Comparison of ENCODE assay signal across 18 mouse cellular contexts in genomic region chr1:181009011-181009590, GRCm38 (mm10). TPM values are rescaled to one million over a fixed set of nuclear protein-coding genes. Genes with fewer than 3 reads are reported as not detected.
A peak's percentile ranks its signal among the peaks of the same experiment; 100 is the strongest.
DNase-seq lines count a peak whose midpoint lies in the region; ATAC-seq and TF ChIP-seq lines count a peak whose summit lies in the region.
"Had no signal": no experiment of that assay in that cellular context is flagged by ENCODE, and none has a peak within 500 bp of the region (broad histone marks: within the 10 kb centered on the region; RNA-seq: fewer than 3 reads in every experiment).

No protein-coding gene starts in this region.

- H3K36me3 ChIP-seq in kidney, adult 2 months (ENCODE audit: control insufficient read depth, insufficient read depth, low read length) = no peaks in the 10 kb centered on the region
- H3K36me3 ChIP-seq in limb, embryonic 10.5 days = no peaks in the 10 kb centered on the region
- no peaks in the 10 kb centered on the region for H3K36me3 ChIP-seq in forebrain, embryonic 14.5 days (ENCODE audit: control insufficient read depth, insufficient read depth, low read length)
- H3K36me3 ChIP-seq: liver, embryonic 13.5 days; midbrain, embryonic 10.5 days had no signal

- peak; percentile 86 for DNase-seq in heart, adult 11 months
- DNase-seq in heart, adult 9 months (ENCODE audit: low spot score in 2 of 2) = no peak
- no peak for DNase-seq in kidney, adult 2 months
- no peak for DNase-seq in kidney, postnatal 36 days
- DNase-seq in 3134 (ENCODE audit: extremely low read depth, insufficient read length, low spot score) = peak; percentile 57
- DNase-seq in limb, embryonic 10.5 days (ENCODE audit: low spot score) = peak; percentile 23
- DNase-seq in forebrain, embryonic 14.5 days (ENCODE audit: low spot score) = no peak
- DNase-seq: embryo, embryonic 11 days; liver, embryonic 13.5 days; thymus, adult 18-20 months had no signal

- TF ChIP-seq CTCF in kidney, adult 2 months (conservative IDR thresholded peaks at IDR 0.05; ENCODE audit: insufficient read depth, insufficient read length, low read depth, low read length) = no peak

- WGBS in kidney, adult 2 months = 86% methylated on average over 4 of the region's 4 CpGs
- 88% methylated on average over 4 of the region's 4 CpGs for WGBS in limb, embryonic 10.5 days
- 88% methylated on average over 4 of the region's 4 CpGs for WGBS in forebrain, embryonic 14.5 days

- no peaks in the 10 kb centered on the region for H3K9me3 ChIP-seq in limb, embryonic 10.5 days (replicated peaks)
- no peaks in the 10 kb centered on the region for H3K9me3 ChIP-seq in forebrain, embryonic 14.5 days (replicated peaks; ENCODE audit: control insufficient read depth, low read length)
- H3K9me3 ChIP-seq: liver, embryonic 13.5 days; midbrain, embryonic 10.5 days had no signal

- no peak for ATAC-seq in forebrain, embryonic 14.5 days

- H3K4me3 ChIP-seq in kidney, adult 2 months (ENCODE audit: insufficient read depth, low read depth, low read length) = no peak overlapping the region
- H3K4me3 ChIP-seq in limb, embryonic 10.5 days = no peak overlapping the region
- H3K4me3 ChIP-seq in forebrain, embryonic 14.5 days (ENCODE audit: low read depth, low read length) = no peak overlapping the region
- H3K4me3 ChIP-seq: liver, embryonic 13.5 days; midbrain, embryonic 10.5 days had no signal

- H3K27ac ChIP-seq in kidney, adult 2 months (ENCODE audit: insufficient read depth, low read depth, low read length) = peak overlapping the region; percentile 37
- H3K27ac ChIP-seq in limb, embryonic 10.5 days = no peak overlapping the region
- H3K27ac ChIP-seq in forebrain, embryonic 14.5 days (ENCODE audit: low read depth, low read length) = no peak overlapping the region
- H3K27ac ChIP-seq: liver, embryonic 13.5 days; macrophage; midbrain, embryonic 10.5 days had no signal

- H3K4me2 ChIP-seq in forebrain, embryonic 14.5 days (ENCODE audit: low read length) = no peak overlapping the region
- H3K4me2 ChIP-seq: liver, embryonic 13.5 days had no signal

- no peak overlapping the region for H3K9ac ChIP-seq in forebrain, embryonic 14.5 days (ENCODE audit: low read length)
- H3K9ac ChIP-seq: liver, embryonic 13.5 days had no signal

- no peaks in the 10 kb centered on the region for H3K27me3 ChIP-seq in kidney, adult 2 months (replicated peaks; ENCODE audit: control insufficient read depth, insufficient read depth, low read length)
- no peaks in the 10 kb centered on the region for H3K27me3 ChIP-seq in limb, embryonic 10.5 days (ENCODE audit: low read depth, poor library complexity, severe bottlenecking)
- H3K27me3 ChIP-seq in forebrain, embryonic 14.5 days (replicated peaks; ENCODE audit: control insufficient read depth, insufficient read depth, low read length) = no peaks in the 10 kb centered on the region

- peaks cover 13% of the 10 kb centered on the region for H3K4me1 ChIP-seq in kidney, adult 2 months (ENCODE audit: control insufficient read depth, insufficient read depth, low read length)
- H3K4me1 ChIP-seq in limb, embryonic 10.5 days = peaks cover 12% of the 10 kb centered on the region
- H3K4me1 ChIP-seq in forebrain, embryonic 14.5 days (ENCODE audit: control insufficient read depth, insufficient read depth, low read length) = no peaks in the 10 kb centered on the region

- no peak for TF ChIP-seq POLR2A in kidney, adult 2 months (IDR thresholded peaks at IDR 0.05; ENCODE audit: low read depth, low read length)

RNA-seq across cellular contexts. Expression of gene Ephx1, which starts 11.6 kb away (rescaled TPM):
- 69.9 and 73.3 TPM in 2 replicates for polyA plus RNA-seq in kidney, adult 2 months (2012; rRNA removed)
- 0.87 and 1.4 TPM in 2 replicates for polyA plus RNA-seq in limb, embryonic 10.5 days (2016; fragmentation: Nextera tagmentation; extraction: Ambion mirVana)
- 4.1 and 5.5 TPM in 2 replicates for polyA plus RNA-seq in forebrain, embryonic 14.5 days (2014; fragmentation: Nextera tagmentation; extraction: Ambion mirVana)

RNA-seq across cellular contexts. Expression of gene 9130409I23Rik, which starts 41.9 kb away (rescaled TPM):
- polyA plus RNA-seq in kidney, adult 2 months (2012; rRNA removed) = not detected in 2 replicates
- polyA plus RNA-seq in limb, embryonic 10.5 days (2016; fragmentation: Nextera tagmentation; extraction: Ambion mirVana) = not detected in 2 replicates
- polyA plus RNA-seq in forebrain, embryonic 14.5 days (2014; fragmentation: Nextera tagmentation; extraction: Ambion mirVana) = not detected in 2 replicates
- polyA plus RNA-seq: embryonic facial prominence, embryonic 14.5 days; frontal cortex, adult 2 months; heart, embryonic 14.5 days; hindbrain, embryonic 11.5 days; liver, embryonic 13.5 days; lung, embryonic 16.5 days; macrophage; midbrain, embryonic 10.5 days; midbrain, postnatal 0 days had no signal

Comparison
In these comparisons a context has a peak if more than half of its experiments do, and no peak if none do; other contexts are left out.
1. DNase-seq: peak in heart, adult 11 months (single experiment), 3134 (single experiment) and limb, embryonic 10.5 days (single experiment); none in heart, adult 9 months (0 of 2), kidney, adult 2 months (single experiment), kidney, postnatal 36 days (0 of 2) and forebrain, embryonic 14.5 days (single experiment).
2. RNA of gene Ephx1, which starts 11.6 kb away (polyA plus RNA-seq): 69.9 to 73.3 TPM in kidney, adult 2 months; 4.1 to 5.5 TPM in forebrain, embryonic 14.5 days and 0.87 to 1.4 TPM in limb, embryonic 10.5 days; every median in the first group is over 10 times any median in the second.